Mouse (Mus musculus) cerebellum, adult 11 months (tissue): ENCODE measurements around the gene Poc1a.

ENCODE experiments used
- DNase-seq: peaks from one replicate; pipeline ENCODE4 v3.0.0; 2022

The Poc1a gene

GRCm38 (mm10) chr9:106339730-106340129 is 58.9 kb downstream of the Poc1a start:
- no peak for DNase-seq

- DNase-seq, result no peak
These were observed 59.8 kb downstream of the Poc1a start for GRCm38 (mm10) chr9:106340501-106341312.

GRCm38 (mm10) chr9:106341313-106341686 is 60.4 kb downstream of the Poc1a start:
- no peak for DNase-seq

GRCm38 (mm10) chr9:106342573-106342972 is 61.7 kb downstream of the Poc1a start:
- no peak for DNase-seq

- peak; percentile 33 for DNase-seq
These were observed 64.3 kb downstream of the Poc1a start for GRCm38 (mm10) chr9:106345167-106345566.

- no peak for DNase-seq
These were observed 64.8 kb downstream of the Poc1a start for GRCm38 (mm10) chr9:106345630-106346029.

GRCm38 (mm10) chr9:106348281-106348680 is 67.4 kb downstream of the Poc1a start:
- no peak for DNase-seq

- DNase-seq, result no peak
These were observed 68.2 kb downstream of the Poc1a start for GRCm38 (mm10) chr9:106349075-106349474.

- no peak for DNase-seq
These were observed 70.3 kb downstream of the Poc1a start for GRCm38 (mm10) chr9:106351178-106351577.

GRCm38 (mm10) chr9:106353779-106354178 is 72.9 kb downstream of the Poc1a start:
- no peak for DNase-seq

- no peak for DNase-seq
These were observed 73.9 kb downstream of the Poc1a start for GRCm38 (mm10) chr9:106354810-106355209.

- DNase-seq, result no peak
These were observed 74.5 kb downstream of the Poc1a start for GRCm38 (mm10) chr9:106355217-106355974.

- no peak for DNase-seq
These were observed 75.1 kb downstream of the Poc1a start for GRCm38 (mm10) chr9:106355975-106356286.

- no peak for DNase-seq
These were observed 75.5 kb downstream of the Poc1a start for GRCm38 (mm10) chr9:106356323-106356844.

- no peak for DNase-seq
These were observed 76.3 kb downstream of the Poc1a start for GRCm38 (mm10) chr9:106357167-106357566.

- DNase-seq, result no peak
These were observed 78.4 kb downstream of the Poc1a start for GRCm38 (mm10) chr9:106359297-106359696.

GRCm38 (mm10) chr9:106361140-106361539 is 80.3 kb downstream of the Poc1a start:
- no peak for DNase-seq

- DNase-seq, result no peak
These were observed 84.5 kb downstream of the Poc1a start for GRCm38 (mm10) chr9:106365333-106365732.

- DNase-seq, result no peak
These were observed 85.3 kb downstream of the Poc1a start for GRCm38 (mm10) chr9:106366188-106366587.

GRCm38 (mm10) chr9:106367001-106367400 is 86.1 kb downstream of the Poc1a start:
- no peak for DNase-seq

- DNase-seq, result peak; percentile 98
These were observed 86.8 kb downstream of the Poc1a start for GRCm38 (mm10) chr9:106367592-106368111.

- peak; percentile 82 for DNase-seq
These were observed 87.4 kb downstream of the Poc1a start, which contains the start of gene Dusp7 for GRCm38 (mm10) chr9:106368112-106368717. Gene Dusp7 (plus strand): TSS chr9:106368632.

GRCm38 (mm10) chr9:106368831-106369501 is 88.1 kb downstream of the Poc1a start:
- DNase-seq, result peak; percentile 65
